Mouse (Mus musculus) MEL (cell line): ENCODE measurements around the gene Atoh8.

ENCODE experiments used
- ETS1 ChIP-seq: IDR thresholded peaks from 2 replicates; pipeline ENCODE4 v1.6.1; 2012; ENCODE audit warnings: low read depth, mild to moderate bottlenecking, inconsistent platforms, low read length, improper control_type of control experiment, moderate library complexity
- GABPA ChIP-seq: IDR thresholded peaks from 2 replicates; pipeline ENCODE4 v1.6.1; 2012; ENCODE audit warnings: low read depth, mild to moderate bottlenecking, inconsistent platforms, low read length, improper control_type of control experiment, moderate library complexity
- HCFC1 ChIP-seq: IDR thresholded peaks from 2 replicates; pipeline ENCODE4 v1.6.1; 2012; ENCODE audit warnings: low read depth, mild to moderate bottlenecking, inconsistent platforms, low read length, improper control_type of control experiment, moderate library complexity
- MAX ChIP-seq: IDR thresholded peaks from 2 replicates; pipeline ENCODE4 v1.6.1; 2011; ENCODE audit warnings: low read length, improper control_type of control experiment
- SIN3A ChIP-seq: IDR thresholded peaks from 2 replicates; pipeline ENCODE4 v1.6.1; 2012; ENCODE audit warnings: low read length, improper control_type of control experiment, inconsistent platforms
- USF1 ChIP-seq: IDR thresholded peaks from 2 replicates; pipeline ENCODE4 v1.6.1; 2014; ENCODE audit warnings: low read depth, mild to moderate bottlenecking, inconsistent platforms, low read length, improper control_type of control experiment, moderate library complexity
- USF2 ChIP-seq, 2 experiments: IDR thresholded peaks; 2 replicates each; pipeline ENCODE4 v1.6.1; 2011 to 2012; ENCODE audit warnings: improper control_type of control experiment in 2 of 2, low read length in 2 of 2, borderline replicate concordance in 1 of 2, inconsistent platforms in 1 of 2, low read depth in 1 of 2, mild to moderate bottlenecking in 1 of 2; ENCODE audit not compliant: insufficient read depth in 1 of 2

- TF ChIP-seq HCFC1 (no peak), MAX (no peak), ETS1 (no peak), GABPA (no peak), SIN3A (no peak), USF2 (IDR thresholded peaks at IDR 0.05; ENCODE audit: borderline replicate concordance in 1 of 2, insufficient read depth in 1 of 2, low read depth in 1 of 2, low read length in 2 of 2) (no peak), USF1 (no peak)
These were observed 8.4 kb downstream of the Atoh8 start for GRCm38 (mm10) chr6:72227011-72227410.
